Mouse (Mus musculus) kidney, adult 10 weeks (tissue): ENCODE results near the gene Syt5. TPM values are rescaled to one million over a fixed set of nuclear protein-coding genes. Genes with fewer than 3 reads are reported as not detected.

Source experiments
- polyA plus RNA-seq: library from polyadenylated mRNA; stranded (reverse); fragments of 350-450 nt; fragmentation: Illumina TruSeq; extraction: RNeasy Lipid Tissue Mini Kit (QIAGEN cat#74804); gene quantifications from one replicate; pipeline ENCODE4 v1.2.3, GENCODE M21; 2014; ENCODE audit warnings: low read depth, low replicate concordance

Syt5 gene
- not detected for polyA plus RNA-seq

GRCm38 (mm10) chr7:4547221-4547641, at the start of gene Syt5:
Gene Syt5 (minus strand): TSS chr7:4547541.

DNA sequence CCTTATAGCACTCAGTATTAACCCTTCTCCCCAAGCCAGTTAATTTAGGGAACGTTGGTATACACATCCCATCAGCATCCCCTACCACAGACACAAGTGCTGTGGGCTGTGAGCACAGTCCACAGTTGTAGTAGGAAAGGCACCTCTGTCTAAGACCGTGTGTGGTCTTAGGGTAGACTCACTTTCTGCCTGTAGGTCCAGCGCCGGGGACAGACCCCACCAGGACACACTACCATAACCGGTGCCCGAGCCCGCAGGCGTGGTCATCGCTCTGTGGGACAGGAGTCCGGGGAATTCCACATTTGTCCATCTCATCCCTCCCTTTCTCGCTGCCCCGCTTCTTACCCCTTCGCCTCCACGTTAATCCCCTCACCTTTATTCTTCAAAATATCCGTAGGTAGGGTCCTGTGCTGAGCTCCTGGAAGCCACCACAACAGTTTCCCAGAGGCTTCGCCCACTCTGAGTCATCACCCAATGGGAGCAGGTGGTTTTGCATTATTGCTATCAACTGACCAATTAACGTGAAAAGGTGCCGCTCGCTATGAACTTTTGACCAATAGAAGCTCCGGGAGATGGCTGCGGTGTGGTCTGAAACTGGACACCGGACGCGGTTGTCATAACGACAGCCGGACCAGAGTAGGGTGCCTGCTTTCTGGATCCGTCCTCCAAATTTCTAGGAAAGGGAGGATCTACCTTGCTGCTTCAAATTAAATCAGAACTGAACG, 15.2 kb downstream of the Syt5 start, which contains the start of gene Dnaaf3:
Gene Dnaaf3, minus strand, starts transcription at position 449 of the 725 bp plus-strand sequence.

GRCm38 (mm10) chr7:4524212-4524922, 23.0 kb downstream of the Syt5 start, which contains the start of gene Tnni3:
Gene Tnni3 (minus strand): TSS chr7:4524229.

GRCm38 (mm10) chr7:4516332-4517050, 30.9 kb downstream of the Syt5 start, which contains the start of gene Tnnt1:
Gene Tnnt1 (minus strand): TSS chr7:4516382.

GRCm38 (mm10) chr7:4501558-4502397, 45.6 kb downstream of the Syt5 start, which contains the start of gene Ppp1r12c:
Gene Ppp1r12c (minus strand): TSS chr7:4501680.

Other genes starting within 250 kb of the Syt5 start
- gene Ncr1, start 209.8 kb downstream of the Syt5 start, polyA plus RNA-seq = not detected
- gene Gp6, start 149.8 kb downstream of the Syt5 start, polyA plus RNA-seq = not detected
- gene Rdh13, start 101.9 kb downstream of the Syt5 start, polyA plus RNA-seq = 9.4 TPM
- gene Eps8l1, start 86.9 kb downstream of the Syt5 start, polyA plus RNA-seq = 1.1 TPM
- gene Ppp1r12c, start 45.9 kb downstream of the Syt5 start, polyA plus RNA-seq = 2.8 TPM
- gene Tnnt1, start 31.2 kb downstream of the Syt5 start, polyA plus RNA-seq = 0.85 TPM
- gene Tnni3, start 23.3 kb downstream of the Syt5 start, polyA plus RNA-seq = not detected
- gene Dnaaf3, start 15.1 kb downstream of the Syt5 start, polyA plus RNA-seq = not detected
- gene Ptprh, start 56.5 kb upstream of the Syt5 start, polyA plus RNA-seq = not detected
- gene Tmem86b, start 83.9 kb upstream of the Syt5 start, polyA plus RNA-seq = 3.1 TPM
- gene Ppp6r1, start 111.5 kb upstream of the Syt5 start, polyA plus RNA-seq = 11.6 TPM
- not detected for gene Hspbp1, start 137.5 kb upstream of the Syt5 start, polyA plus RNA-seq
- gene Brsk1, start 143.1 kb upstream of the Syt5 start, polyA plus RNA-seq = 0.24 TPM
- gene Tmem150b, start 177.7 kb upstream of the Syt5 start, polyA plus RNA-seq = not detected
- gene Kmt5c, start 192.6 kb upstream of the Syt5 start, polyA plus RNA-seq = 0.89 TPM
- gene Cox6b2, start 205.6 kb upstream of the Syt5 start, polyA plus RNA-seq = not detected
- not detected for gene Fam71e2, start 223.8 kb upstream of the Syt5 start, polyA plus RNA-seq
- 0.20 TPM for gene Il11, start 235.3 kb upstream of the Syt5 start, polyA plus RNA-seq
- not detected for gene Tmem190, start 235.4 kb upstream of the Syt5 start, polyA plus RNA-seq
- 1.3 TPM for gene Tmem238, start 242.1 kb upstream of the Syt5 start, polyA plus RNA-seq
- 11.3 TPM for gene Rpl28, start 245.3 kb upstream of the Syt5 start, polyA plus RNA-seq